Mouse (Mus musculus) G1E-ER4 (cell line): ENCODE measurements around the gene Eif2b2. TPM values are rescaled to one million over a fixed set of nuclear protein-coding genes. Genes with fewer than 3 reads are reported as not detected.

Experiments used
- GATA1 ChIP-seq: IDR thresholded peaks from one replicate; pipeline ENCODE4 v1.8.0; 2012; ENCODE audit warnings: low read length, inconsistent platforms
- polyA plus RNA-seq: library from polyadenylated mRNA; stranded (reverse); fragments of >175 nt; gene quantifications from 2 replicates; pipeline ENCODE4 v1.2.3, GENCODE M21; 2012

Gene Eif2b2
- polyA plus RNA-seq, 1 experiment = 455 TPM

DNA sequence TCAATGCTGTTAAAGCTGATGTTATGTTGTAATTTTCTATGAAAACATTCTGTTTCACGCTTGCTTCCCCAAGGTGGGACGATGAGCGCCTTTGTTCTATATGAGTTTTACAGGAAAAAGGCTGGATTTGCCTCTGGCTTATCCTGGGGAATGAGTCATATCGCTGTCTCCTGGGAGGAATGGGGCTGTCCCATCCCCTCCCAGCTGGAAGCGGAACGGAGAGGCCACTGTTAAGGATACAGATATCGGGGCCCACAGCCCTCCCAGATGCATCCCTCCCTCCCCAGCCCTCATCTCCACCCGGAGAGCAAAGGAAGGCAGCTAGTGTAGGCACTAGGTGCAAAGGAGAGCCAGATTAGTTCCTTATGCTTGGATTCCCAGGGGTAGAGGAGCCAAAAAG is 33.5 kb upstream of the Eif2b2 start:
- no peak for TF ChIP-seq GATA1

- TF ChIP-seq GATA1 = no peak
These were observed 32.9 kb upstream of the Eif2b2 start for GRCm38 (mm10) chr12:85186361-85186760.

DNA sequence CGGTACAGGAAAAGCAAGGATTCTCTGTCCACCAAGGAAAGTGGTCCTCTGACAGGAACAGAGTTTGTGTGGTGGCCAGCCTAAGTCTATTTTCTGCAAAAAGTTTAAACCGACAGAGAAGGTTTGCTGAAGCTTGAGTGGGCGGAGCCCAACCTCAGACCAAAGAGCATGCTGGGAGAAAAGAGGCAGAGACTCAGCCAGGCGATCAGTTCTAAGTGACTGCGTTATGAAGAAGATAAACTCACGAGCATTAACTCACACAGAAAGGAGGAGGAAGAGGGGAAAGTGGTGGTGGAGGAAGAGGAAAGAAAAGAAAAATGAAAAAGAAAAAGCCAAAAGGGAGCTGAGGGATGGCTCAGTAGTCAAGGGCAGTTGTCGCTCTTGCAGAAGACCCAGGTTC is 29.0 kb upstream of the Eif2b2 start:
- TF ChIP-seq GATA1 = no peak

- no peak for TF ChIP-seq GATA1
These were observed 26.7 kb upstream of the Eif2b2 start for GRCm38 (mm10) chr12:85192461-85193108.

DNA sequence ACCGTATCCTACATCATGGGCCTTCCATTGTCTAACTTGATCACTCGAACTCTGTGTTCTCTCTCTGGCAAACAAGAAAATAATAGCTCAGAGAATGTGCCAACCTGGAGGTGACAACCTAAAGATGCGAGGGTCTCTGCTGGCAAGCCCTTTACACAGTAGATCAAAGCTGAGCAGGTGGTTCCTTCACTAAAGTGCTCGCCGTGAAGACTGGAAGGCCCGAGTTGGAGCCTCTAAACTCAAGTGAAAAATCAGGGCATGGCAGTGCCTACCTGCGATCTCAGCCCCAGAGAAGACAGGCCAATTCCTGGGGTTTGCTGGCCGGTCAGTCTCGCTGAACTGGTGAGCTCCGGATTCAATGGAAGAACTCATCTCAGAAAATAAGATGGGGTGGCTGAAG is 26.1 kb upstream of the Eif2b2 start:
- no peak for TF ChIP-seq GATA1

GRCm38 (mm10) chr12:85193923-85194622 is 25.2 kb upstream of the Eif2b2 start:
- TF ChIP-seq GATA1 = no peak

GRCm38 (mm10) chr12:85194623-85195018 is 24.7 kb upstream of the Eif2b2 start:
- TF ChIP-seq GATA1 = no peak

DNA sequence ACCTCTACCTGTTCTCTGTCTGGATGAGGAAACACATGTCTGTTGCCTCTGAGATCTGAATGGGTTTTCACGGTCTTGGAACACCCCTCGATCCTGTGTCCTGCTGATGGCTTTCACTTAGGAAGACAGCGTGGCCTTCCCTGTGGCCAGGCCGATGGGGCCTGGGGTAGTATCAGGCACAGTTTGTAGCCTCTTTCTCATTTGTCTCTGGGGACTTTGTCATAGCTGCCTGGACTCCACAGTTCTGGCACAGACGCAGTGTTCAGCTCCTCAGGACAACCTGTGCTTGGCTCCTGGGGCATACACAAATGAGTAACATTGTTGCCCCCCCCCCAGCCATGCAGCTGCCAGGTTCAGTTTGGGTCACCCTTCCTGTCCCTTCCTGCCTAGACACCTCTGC is 24.2 kb upstream of the Eif2b2 start:
- no peak for TF ChIP-seq GATA1

- no peak for TF ChIP-seq GATA1
These were observed 23.1 kb upstream of the Eif2b2 start for GRCm38 (mm10) chr12:85196191-85196590.

- no peak for TF ChIP-seq GATA1
These were observed 21.9 kb upstream of the Eif2b2 start for GRCm38 (mm10) chr12:85197371-85197770.

GRCm38 (mm10) chr12:85197936-85198335 is 21.3 kb upstream of the Eif2b2 start:
- no peak for TF ChIP-seq GATA1

DNA sequence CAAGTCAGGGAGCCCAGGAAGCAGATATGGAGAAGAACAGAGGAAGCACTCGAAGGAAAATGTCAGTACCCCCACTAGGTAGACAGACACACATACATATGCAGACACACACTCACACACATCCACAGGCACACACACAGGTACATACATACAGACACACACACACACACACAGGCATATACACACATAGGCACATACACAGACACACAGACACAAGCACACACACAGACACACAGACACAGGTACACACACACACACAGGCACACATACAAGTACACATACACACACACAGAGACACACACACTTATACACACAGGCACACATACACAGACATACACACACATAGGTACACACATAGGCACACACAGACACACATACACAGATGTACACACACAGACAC is 19.3 kb upstream of the Eif2b2 start:
- no peak for TF ChIP-seq GATA1

GRCm38 (mm10) chr12:85200929-85201829 is 18.1 kb upstream of the Eif2b2 start:
- TF ChIP-seq GATA1 = no peak

GRCm38 (mm10) chr12:85201830-85202147 is 17.5 kb upstream of the Eif2b2 start:
- no peak for TF ChIP-seq GATA1

DNA sequence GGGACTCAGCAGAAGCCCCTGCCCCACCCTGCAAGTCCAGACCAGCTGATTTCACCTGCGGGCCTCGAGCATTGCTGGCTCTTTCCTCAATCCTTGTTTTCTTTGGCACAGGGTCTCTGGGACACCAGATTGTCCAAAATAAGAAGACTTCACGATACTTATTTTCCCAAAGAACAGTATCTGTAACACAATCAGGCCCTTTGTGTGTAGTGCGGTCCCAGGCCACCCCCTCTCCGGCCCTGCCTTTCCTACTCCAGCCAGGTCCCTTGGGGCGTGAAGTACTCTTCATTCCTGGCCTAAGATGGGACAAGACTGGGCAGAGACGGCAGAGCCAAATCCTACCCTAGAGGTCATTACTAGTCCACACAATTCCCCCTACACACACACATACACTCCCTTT is 17.1 kb upstream of the Eif2b2 start:
- no peak for TF ChIP-seq GATA1

DNA sequence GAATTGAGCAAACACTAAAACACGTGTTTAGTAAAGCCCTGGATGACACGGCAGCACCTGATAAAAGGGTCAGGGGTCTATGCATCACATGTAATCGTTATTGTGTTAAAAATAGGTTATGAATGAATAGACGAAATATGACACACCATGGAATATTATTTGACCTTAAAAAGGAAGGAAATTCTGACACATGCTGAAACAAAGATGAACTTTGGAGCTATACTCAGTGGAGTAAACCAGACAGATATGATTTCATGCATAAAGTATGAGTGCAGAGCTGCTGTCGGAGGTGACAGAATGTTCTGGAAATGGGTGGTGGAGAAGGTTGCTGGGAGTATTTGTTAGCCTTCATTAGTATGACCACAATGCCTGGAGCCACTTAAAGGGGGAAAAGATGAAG is 15.6 kb upstream of the Eif2b2 start:
- no peak for TF ChIP-seq GATA1
